Mouse (Mus musculus) liver, postnatal 0 days (tissue): ENCODE measurements at regions not wholly inside any gene's neighbourhood (a gene's known extent, or its start where the extent isn't known, plus 50 kb on each side); places are given as distances from the start of the nearest gene placed in this dataset.

Experiments
- ATAC-seq: fragments of 200-750 bp; cut with Nextera tagmentation; 2 replicates; pipeline ENCODE4 v1.8.0; 2017; ENCODE audit warnings: mild to moderate bottlenecking, moderate library complexity
- DNase-seq: peaks from one replicate; pipeline ENCODE4 v3.0.0-alpha.2; 2016
- H3K27ac ChIP-seq: fragments of 300-500 bp; sonication (generic); 2 replicates; pipeline ENCODE4 v1.5.1; 2014; ENCODE audit warnings: antibody characterized with exemption, moderate library complexity, mild to moderate bottlenecking, low read depth
- H3K27me3 ChIP-seq: fragments of 300-500 bp; sonication (generic); 2 replicates; pipeline ENCODE4 v1.6.1; 2014; ENCODE audit warnings: low read length, control low read depth, mixed read lengths; ENCODE audit not compliant: insufficient read depth
- H3K36me3 ChIP-seq: fragments of 300-500 bp; sonication (generic); replicated peaks from 2 replicates; pipeline ENCODE4 v1.6.1; 2014; ENCODE audit warnings: mild to moderate bottlenecking, control low read depth, low read length, moderate library complexity, mixed read lengths; ENCODE audit not compliant: insufficient read depth
- H3K4me1 ChIP-seq: fragments of 300-500 bp; sonication (generic); 2 replicates; pipeline ENCODE4 v1.6.1; 2014; ENCODE audit warnings: antibody characterized with exemption, mild to moderate bottlenecking, control low read depth; ENCODE audit not compliant: insufficient read depth
- H3K4me2 ChIP-seq: fragments of 300-500 bp; sonication (generic); 2 replicates; pipeline ENCODE4 v1.6.1; 2014; ENCODE audit warnings: low read depth, mild to moderate bottlenecking, low read length, moderate library complexity, mixed read lengths
- H3K4me3 ChIP-seq: fragments of 300-500 bp; sonication (generic); 2 replicates; pipeline ENCODE4 v1.5.1; 2014; ENCODE audit warnings: low read depth, low read length
- H3K9ac ChIP-seq: fragments of 300-500 bp; sonication (generic); replicated peaks from 2 replicates; pipeline ENCODE4 v1.6.1; 2014; ENCODE audit warnings: mild to moderate bottlenecking, moderate library complexity
- H3K9me3 ChIP-seq: fragments of 300-500 bp; sonication (generic); 2 replicates; pipeline ENCODE4 v1.6.1; 2016; ENCODE audit warnings: mild to moderate bottlenecking, control low read depth, low read length, mixed read lengths
- CTCF ChIP-seq: sonication (generic); IDR thresholded peaks from 2 replicates; pipeline ENCODE4 v1.5.1; 2016; ENCODE audit warnings: antibody characterized with exemption, low read depth
- EP300 ChIP-seq: IDR thresholded peaks from 2 replicates; pipeline ENCODE4 v1.6.1; 2016; ENCODE audit warnings: antibody characterized with exemption, low read depth, mild to moderate bottlenecking
- WGBS: fragments of 180-500 bp; shearing (Covaris S2); extraction: QIAGEN DNeasy Blood & Tissue Kit; methylation state at CpG from one replicate; pipeline ENCODE4 v1.1.7; 2014; ENCODE audit not compliant: insufficient replicate concordance; 5-methylcytosine and 5-hydroxymethylcytosine counted together

- Histone ChIP-seq H3K9ac (no peak overlapping the region), H3K27ac (no peak overlapping the region), H3K9me3 (peaks cover 5% of the 10 kb centered on the region; the same call in 1 of the 2 replicates), H3K4me2 (no peak overlapping the region), H3K4me3 (no peak overlapping the region), H3K27me3 (no peaks in the 10 kb centered on the region), H3K4me1 (no peaks in the 10 kb centered on the region), H3K36me3 (no peaks in the 10 kb centered on the region)
- ATAC-seq (no peak), DNase-seq (no peak)
- TF ChIP-seq EP300, result no peak
- TF ChIP-seq CTCF, result no peak
- 82% methylated on average over 7 of the region's 7 CpGs for WGBS
Measured at GRCm38 (mm10) chr10:118007846-118008245, 133.8 kb upstream of the Mdm1 start.

DNA sequence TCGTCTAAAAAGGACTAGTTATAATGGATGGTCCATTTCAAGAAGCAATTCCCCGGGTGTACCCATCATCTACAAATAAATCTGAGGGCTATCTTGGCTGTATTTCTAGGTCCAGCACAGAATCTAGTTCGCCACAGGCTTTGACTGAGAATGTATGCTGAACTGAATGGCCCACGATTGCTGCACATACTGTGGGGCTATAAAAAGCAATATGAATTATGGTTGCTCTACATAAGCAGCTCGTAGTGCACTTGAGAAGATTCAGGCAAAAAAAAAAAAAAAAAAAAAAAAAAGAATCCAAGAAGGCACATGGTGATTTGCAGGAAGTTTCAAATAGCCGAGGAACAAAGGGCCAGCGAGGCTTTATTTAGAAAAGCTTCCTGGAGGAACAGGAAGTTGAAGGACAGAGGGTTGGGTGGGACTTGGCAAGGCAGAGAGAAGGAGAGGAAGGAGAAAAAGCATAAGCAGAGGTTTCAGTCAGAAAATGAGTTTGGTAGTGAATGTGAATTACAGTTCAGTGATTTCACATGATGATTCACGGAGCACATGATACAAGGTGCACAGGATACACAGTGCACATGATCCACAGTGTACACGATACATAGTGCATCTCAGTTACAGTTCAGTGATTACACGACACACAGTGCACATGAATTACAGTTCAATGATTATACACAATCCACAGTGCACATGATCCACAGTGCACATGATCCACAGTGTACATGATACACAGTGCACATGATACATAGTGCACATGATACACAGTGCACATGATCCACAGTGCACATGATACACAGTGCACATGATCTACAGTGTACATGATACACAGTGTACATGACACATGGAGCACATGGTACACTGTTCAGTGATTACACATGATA is 129.7 kb upstream of the Mdm1 start:
- no peak overlapping the region for H3K9ac ChIP-seq
- ATAC-seq (no peak), DNase-seq (no peak)
- no peak overlapping the region for H3K4me3 ChIP-seq
- H3K27me3 ChIP-seq, result no peaks in the 10 kb centered on the region
- peaks cover 5% of the 10 kb centered on the region; the same call in 1 of the 2 replicates for H3K9me3 ChIP-seq
- no peaks in the 10 kb centered on the region for H3K36me3 ChIP-seq
- 58% methylated on average over 10 of the region's 10 CpGs for WGBS
- H3K4me1 ChIP-seq, result no peaks in the 10 kb centered on the region
- no peak overlapping the region for H3K27ac ChIP-seq
- TF ChIP-seq CTCF (no peak), EP300 (0 out of 2 replicates have a peak, but pooled peaks have one; percentile 15)
- no peak overlapping the region for H3K4me2 ChIP-seq

DNA sequence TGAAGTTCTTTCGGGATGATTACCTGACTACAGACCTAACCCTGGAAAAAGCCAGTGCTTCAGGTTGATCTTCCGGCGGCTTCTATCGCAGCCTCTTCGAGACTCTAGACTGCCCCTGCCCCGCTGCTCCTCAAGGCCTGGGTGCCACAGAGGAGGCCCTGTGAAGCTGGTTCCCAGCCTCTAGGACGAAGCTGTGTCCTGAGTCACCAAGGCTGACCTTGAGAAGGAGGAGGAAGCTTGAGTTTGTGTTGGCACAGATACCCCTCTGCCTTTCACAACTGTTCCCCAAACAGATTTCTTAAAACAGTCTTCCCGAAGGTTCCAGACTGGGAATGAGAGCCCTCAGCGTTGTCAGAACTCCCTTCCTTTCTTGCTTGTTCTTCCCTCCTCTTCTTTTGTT is 112.8 kb upstream of the Mdm1 start:
- Histone ChIP-seq H3K9ac (no peak overlapping the region), H3K36me3 (no peaks in the 10 kb centered on the region), H3K27me3 (no peaks in the 10 kb centered on the region), H3K4me2 (no peak overlapping the region), H3K4me1 (no peaks in the 10 kb centered on the region), H3K27ac (no peak overlapping the region), H3K4me3 (no peak overlapping the region), H3K9me3 (no peaks in the 10 kb centered on the region)
- DNase-seq (no peak), ATAC-seq (no peak)
- TF ChIP-seq EP300 (no peak), CTCF (no peak)
- WGBS, result 76% methylated on average over 9 of the region's 9 CpGs

- no peaks in the 10 kb centered on the region for H3K27me3 ChIP-seq
- H3K27ac ChIP-seq, result no peak overlapping the region
- no peak for ATAC-seq
- TF ChIP-seq EP300, result no peak
- TF ChIP-seq CTCF, result no peak
- H3K36me3 ChIP-seq, result no peaks in the 10 kb centered on the region
- no peak for DNase-seq
- H3K4me1 ChIP-seq, result no peaks in the 10 kb centered on the region
- H3K9ac ChIP-seq, result no peak overlapping the region
- no peaks in the 10 kb centered on the region; the same call in 1 of the 2 replicates for H3K9me3 ChIP-seq
- H3K4me2 ChIP-seq, result no peak overlapping the region
- no peak overlapping the region for H3K4me3 ChIP-seq
- WGBS, result 78% methylated on average over 16 of the region's 17 CpGs
Measured at GRCm38 (mm10) chr10:118034401-118034800, 107.2 kb upstream of the Mdm1 start.

DNA sequence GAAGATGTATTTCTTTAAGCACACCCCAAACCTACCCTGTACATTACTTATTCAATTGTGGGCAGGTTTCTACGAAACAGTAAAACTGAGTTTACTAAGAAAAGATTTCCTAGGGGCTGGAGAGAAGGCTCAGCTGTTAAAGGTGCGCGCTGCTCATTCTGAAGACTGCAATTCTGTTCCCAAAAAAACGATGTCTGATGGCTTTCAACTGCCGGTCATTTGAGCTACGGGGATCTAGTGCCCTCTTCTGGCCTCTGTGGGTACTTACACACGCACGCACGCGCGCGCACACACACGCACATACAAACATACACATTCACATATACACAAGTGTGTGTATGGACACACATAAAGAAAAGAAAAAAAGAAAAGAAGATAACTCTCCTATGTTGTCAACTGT is 106.6 kb upstream of the Mdm1 start:
- no peak overlapping the region for H3K4me2 ChIP-seq
- no peaks in the 10 kb centered on the region for H3K4me1 ChIP-seq
- no peaks in the 10 kb centered on the region for H3K36me3 ChIP-seq
- ATAC-seq (no peak), DNase-seq (no peak)
- no peaks in the 10 kb centered on the region for H3K27me3 ChIP-seq
- 82% methylated on average over 13 of the region's 13 CpGs for WGBS
- H3K9ac ChIP-seq, result no peak overlapping the region
- peak; percentile 17; the same call in 1 of the 2 replicates for TF ChIP-seq CTCF
- no peak for TF ChIP-seq EP300
- H3K4me3 ChIP-seq, result no peak overlapping the region
- H3K9me3 ChIP-seq, result no peaks in the 10 kb centered on the region; the same call in 1 of the 2 replicates
- H3K27ac ChIP-seq, result no peak overlapping the region

GRCm38 (mm10) chr10:118038465-118038864 is 103.1 kb upstream of the Mdm1 start:
- no peaks in the 10 kb centered on the region for H3K4me1 ChIP-seq
- no peak overlapping the region for H3K4me2 ChIP-seq
- WGBS, result 87% methylated on average over 10 of the region's 10 CpGs
- no peaks in the 10 kb centered on the region; the same call in 1 of the 2 replicates for H3K9me3 ChIP-seq
- no peaks in the 10 kb centered on the region for H3K36me3 ChIP-seq
- no peak overlapping the region for H3K4me3 ChIP-seq
- TF ChIP-seq CTCF (no peak), EP300 (no peak)
- H3K27me3 ChIP-seq, result no peaks in the 10 kb centered on the region
- no peak overlapping the region for H3K27ac ChIP-seq
- DNase-seq, result no peak
- no peak for ATAC-seq
- H3K9ac ChIP-seq, result no peak overlapping the region
